In genomic region chr17:25895891-25896290, GRCm38 (mm10) we compare ENCODE assay signal across 19 mouse cellular contexts. TPM values are rescaled to one million over a fixed set of nuclear protein-coding genes. Genes with fewer than 3 reads are reported as not detected.
DNase-seq lines count a peak whose midpoint lies in the region; ATAC-seq and TF ChIP-seq lines count a peak whose summit lies in the region.
"Had no signal": no experiment of that assay in that cellular context is flagged by ENCODE, and none has a peak within 500 bp of the region (broad histone marks: within the 10 kb centered on the region; RNA-seq: fewer than 3 reads in every experiment).

No protein-coding gene starts in this region.

- H3K27me3 ChIP-seq in hindbrain, embryonic 13.5 days: no peaks in the 10 kb centered on the region
- no peaks in the 10 kb centered on the region for H3K27me3 ChIP-seq in hindbrain, postnatal 0 days (ENCODE audit: insufficient read depth, low read length)
- H3K27me3 ChIP-seq in limb, embryonic 12.5 days: no peaks in the 10 kb centered on the region
- H3K27me3 ChIP-seq in limb, embryonic 10.5 days (ENCODE audit: low read depth, poor library complexity, severe bottlenecking): no peaks in the 10 kb centered on the region
- H3K27me3 ChIP-seq: CH12.LX; embryonic facial prominence, embryonic 15.5 days; hindbrain, embryonic 15.5 days; midbrain, embryonic 15.5 days; stomach, embryonic 15.5 days had no signal

- peaks cover 16% of the 10 kb centered on the region for H3K4me1 ChIP-seq in hindbrain, embryonic 13.5 days (replicated peaks)
- H3K4me1 ChIP-seq in hindbrain, postnatal 0 days (ENCODE audit: insufficient read depth, low read length): peaks cover 4% of the 10 kb centered on the region; the same call in 1 of the 2 replicates
- H3K4me1 ChIP-seq in limb, embryonic 12.5 days (replicated peaks): no peaks in the 10 kb centered on the region; the same call in 1 of the 2 replicates
- peaks cover 15% of the 10 kb centered on the region for H3K4me1 ChIP-seq in limb, embryonic 10.5 days
- H3K4me1 ChIP-seq: stomach, embryonic 15.5 days had no signal

- 0 out of 2 replicates have a peak overlapping the region, but pooled peaks have one; percentile 15 for H3K27ac ChIP-seq in hindbrain, embryonic 13.5 days
- no peak overlapping the region for H3K27ac ChIP-seq in hindbrain, postnatal 0 days
- H3K27ac ChIP-seq in limb, embryonic 12.5 days: peak overlapping the region; percentile 25; the same call in 1 of the 2 replicates
- no peak overlapping the region for H3K27ac ChIP-seq in limb, embryonic 10.5 days
- H3K27ac ChIP-seq: embryonic facial prominence, embryonic 15.5 days; hindbrain, embryonic 15.5 days; midbrain, embryonic 15.5 days; stomach, embryonic 15.5 days had no signal

- peak; percentile 7 for DNase-seq in embryo, embryonic 10.5 days (ENCODE audit: low spot score)
- DNase-seq in embryo, embryonic 9.5 days (ENCODE audit: extremely low spot score): no peak
- no peak for DNase-seq in hindbrain, postnatal 0 days (ENCODE audit: low spot score)
- no peak for DNase-seq in limb, embryonic 10.5 days (ENCODE audit: low spot score)
- peak; percentile 70 for DNase-seq in retina, embryonic 14.5 days (ENCODE audit: low spot score)
- DNase-seq: cerebellum, adult 18-20 months; gastrocnemius, postnatal 25 days; liver; thymus, adult 2 months had no signal

- no peaks in the 10 kb centered on the region for H3K9me3 ChIP-seq in hindbrain, embryonic 13.5 days
- H3K9me3 ChIP-seq in hindbrain, postnatal 0 days (ENCODE audit: low read length): no peaks in the 10 kb centered on the region
- H3K9me3 ChIP-seq in limb, embryonic 12.5 days: no peaks in the 10 kb centered on the region; the same call in 1 of the 2 replicates
- H3K9me3 ChIP-seq in limb, embryonic 10.5 days (replicated peaks): no peaks in the 10 kb centered on the region
- H3K9me3 ChIP-seq: embryonic facial prominence, embryonic 15.5 days; hindbrain, embryonic 15.5 days; midbrain, embryonic 15.5 days; stomach, embryonic 15.5 days had no signal

- TF ChIP-seq CTCF in hindbrain, postnatal 0 days (IDR thresholded peaks at IDR 0.05; ENCODE audit: low read depth): no peak

- peaks cover 9% of the 10 kb centered on the region for H3K36me3 ChIP-seq in hindbrain, embryonic 13.5 days
- no peaks in the 10 kb centered on the region for H3K36me3 ChIP-seq in hindbrain, postnatal 0 days (ENCODE audit: insufficient read depth, low read length)
- H3K36me3 ChIP-seq in limb, embryonic 12.5 days: peaks cover 15% of the 10 kb centered on the region
- peaks cover 14% of the 10 kb centered on the region for H3K36me3 ChIP-seq in limb, embryonic 10.5 days
- H3K36me3 ChIP-seq: embryonic facial prominence, embryonic 15.5 days; hindbrain, embryonic 15.5 days; midbrain, embryonic 15.5 days had no signal

- H3K4me2 ChIP-seq in hindbrain, embryonic 13.5 days: no peak overlapping the region
- H3K4me2 ChIP-seq in hindbrain, postnatal 0 days (ENCODE audit: low read depth, low read length): no peak overlapping the region
- H3K4me2 ChIP-seq in limb, embryonic 12.5 days: no peak overlapping the region
- H3K4me2 ChIP-seq: embryonic facial prominence, embryonic 15.5 days; hindbrain, embryonic 15.5 days; midbrain, embryonic 15.5 days; stomach, embryonic 15.5 days had no signal

- no peak overlapping the region for H3K9ac ChIP-seq in hindbrain, embryonic 13.5 days
- H3K9ac ChIP-seq in hindbrain, postnatal 0 days (replicated peaks; ENCODE audit: low read length): no peak overlapping the region
- H3K9ac ChIP-seq in limb, embryonic 12.5 days (replicated peaks): no peak overlapping the region
- H3K9ac ChIP-seq: embryonic facial prominence, embryonic 15.5 days; hindbrain, embryonic 15.5 days; midbrain, embryonic 15.5 days; stomach, embryonic 15.5 days had no signal

- WGBS in hindbrain, embryonic 13.5 days: 54% methylated on average over 12 of the region's 12 CpGs
- 69% methylated on average over 12 of the region's 12 CpGs for whole genome bisulfite sequencing in hindbrain, postnatal 0 days
- WGBS in limb, embryonic 12.5 days: 64% methylated on average over 12 of the region's 12 CpGs
- WGBS in limb, embryonic 10.5 days: 66% methylated on average over 12 of the region's 12 CpGs

- ATAC-seq in hindbrain, embryonic 13.5 days (ENCODE audit: low FRiP score): no peak
- no peak for ATAC-seq in hindbrain, postnatal 0 days
- no peak for ATAC-seq in limb, embryonic 12.5 days (ENCODE audit: insufficient number of reproducible peaks, insufficient read depth, low FRiP score, low TSS enrichment, low read depth)
- ATAC-seq: intestine, postnatal 0 days; lung, postnatal 0 days; midbrain, embryonic 15.5 days had no signal

- no peak overlapping the region for H3K4me3 ChIP-seq in hindbrain, embryonic 13.5 days
- no peak overlapping the region for H3K4me3 ChIP-seq in hindbrain, postnatal 0 days (ENCODE audit: low read length)
- no peak overlapping the region for H3K4me3 ChIP-seq in limb, embryonic 12.5 days (replicated peaks)
- H3K4me3 ChIP-seq in limb, embryonic 10.5 days: no peak overlapping the region
- H3K4me3 ChIP-seq: embryonic facial prominence, embryonic 15.5 days; hindbrain, embryonic 15.5 days; midbrain, embryonic 15.5 days; stomach, embryonic 15.5 days had no signal

RNA-seq across cellular contexts. Expression of gene Wfikkn1, which starts 15.2 kb away (rescaled TPM):
- 0.45 and 0.63 TPM in 2 replicates for polyA plus RNA-seq in hindbrain, embryonic 13.5 days (2015; fragmentation: Nextera tagmentation; extraction: Ambion mirVana)
- 1.2 and 1.5 TPM in 2 replicates for total RNA-seq in hindbrain, postnatal 0 days (2014; rRNA removed)
- 0.33 and 0.58 TPM in 2 replicates for polyA plus RNA-seq in hindbrain, postnatal 0 days (2015; fragmentation: Nextera tagmentation; extraction: Ambion mirVana)
- polyA plus RNA-seq in limb, embryonic 12.5 days (2016; fragmentation: Nextera tagmentation; extraction: Ambion mirVana): 0.45 and 0.54 TPM in 2 replicates
- 2.6 and 5.6 TPM in 2 replicates for polyA plus RNA-seq in limb, embryonic 10.5 days (2016; fragmentation: Nextera tagmentation; extraction: Ambion mirVana)

RNA-seq across cellular contexts. Expression of gene Mettl26, which starts 21.0 kb away (rescaled TPM):
- 63.0 and 65.7 TPM in 2 replicates for polyA plus RNA-seq in hindbrain, embryonic 13.5 days (2015; fragmentation: Nextera tagmentation; extraction: Ambion mirVana)
- 50.0 and 63.1 TPM in 2 replicates for total RNA-seq in hindbrain, postnatal 0 days (2014; rRNA removed)
- polyA plus RNA-seq in hindbrain, postnatal 0 days (2015; fragmentation: Nextera tagmentation; extraction: Ambion mirVana): 62.9 and 64.8 TPM in 2 replicates
- 56.1 and 60.1 TPM in 2 replicates for polyA plus RNA-seq in limb, embryonic 12.5 days (2016; fragmentation: Nextera tagmentation; extraction: Ambion mirVana)
- 69.3 and 69.6 TPM in 2 replicates for polyA plus RNA-seq in limb, embryonic 10.5 days (2016; fragmentation: Nextera tagmentation; extraction: Ambion mirVana)

RNA-seq across cellular contexts. Expression of gene Rab40c, which starts 23.6 kb away (rescaled TPM):
- polyA plus RNA-seq in hindbrain, embryonic 13.5 days (2015; fragmentation: Nextera tagmentation; extraction: Ambion mirVana): 45.5 and 48.7 TPM in 2 replicates
- 33.2 and 39.1 TPM in 2 replicates for total RNA-seq in hindbrain, postnatal 0 days (2014; rRNA removed)
- 34.7 and 35.3 TPM in 2 replicates for polyA plus RNA-seq in hindbrain, postnatal 0 days (2015; fragmentation: Nextera tagmentation; extraction: Ambion mirVana)
- polyA plus RNA-seq in limb, embryonic 12.5 days (2016; fragmentation: Nextera tagmentation; extraction: Ambion mirVana): 35.7 and 39.1 TPM in 2 replicates
- polyA plus RNA-seq in limb, embryonic 10.5 days (2016; fragmentation: Nextera tagmentation; extraction: Ambion mirVana): 37.5 and 37.9 TPM in 2 replicates

RNA-seq across cellular contexts. Expression of gene Mcrip2, which starts 27.3 kb away (rescaled TPM):
- 11.4 and 11.7 TPM in 2 replicates for polyA plus RNA-seq in hindbrain, embryonic 13.5 days (2015; fragmentation: Nextera tagmentation; extraction: Ambion mirVana)
- total RNA-seq in hindbrain, postnatal 0 days (2014; rRNA removed): 27.0 and 32.1 TPM in 2 replicates
- polyA plus RNA-seq in hindbrain, postnatal 0 days (2015; fragmentation: Nextera tagmentation; extraction: Ambion mirVana): 54.3 and 54.7 TPM in 2 replicates
- 8.5 and 9.9 TPM in 2 replicates for polyA plus RNA-seq in limb, embryonic 12.5 days (2016; fragmentation: Nextera tagmentation; extraction: Ambion mirVana)
- 13.6 and 22.0 TPM in 2 replicates for polyA plus RNA-seq in limb, embryonic 10.5 days (2016; fragmentation: Nextera tagmentation; extraction: Ambion mirVana)
- total RNA-seq: neutrophil, adult 5-6 weeks had no signal

RNA-seq across cellular contexts. Expression of gene Wdr90, which starts 34.6 kb away (rescaled TPM):
- polyA plus RNA-seq in hindbrain, embryonic 13.5 days (2015; fragmentation: Nextera tagmentation; extraction: Ambion mirVana): 19.4 and 19.8 TPM in 2 replicates
- total RNA-seq in hindbrain, postnatal 0 days (2014; rRNA removed): 54.5 and 75.5 TPM in 2 replicates
- polyA plus RNA-seq in hindbrain, postnatal 0 days (2015; fragmentation: Nextera tagmentation; extraction: Ambion mirVana): 13.2 TPM in 2 replicates
- 37.3 and 45.5 TPM in 2 replicates for polyA plus RNA-seq in limb, embryonic 12.5 days (2016; fragmentation: Nextera tagmentation; extraction: Ambion mirVana)
- 45.5 and 46.2 TPM in 2 replicates for polyA plus RNA-seq in limb, embryonic 10.5 days (2016; fragmentation: Nextera tagmentation; extraction: Ambion mirVana)

Comparison
In these comparisons a context has a peak if more than half of its experiments do, and no peak if none do; other contexts are left out.
1. DNase-seq: peak in embryo, embryonic 10.5 days (single experiment) and retina, embryonic 14.5 days (single experiment); none in embryo, embryonic 9.5 days (single experiment), hindbrain, postnatal 0 days (single experiment) and limb, embryonic 10.5 days (single experiment).
2. H3K27ac ChIP-seq: peak in hindbrain, embryonic 13.5 days (single experiment) and limb, embryonic 12.5 days (single experiment); none in hindbrain, postnatal 0 days (single experiment) and limb, embryonic 10.5 days (single experiment).